Mouse (Mus musculus): ENCODE data around the gene Tubgcp4.
"Not testable (repeated sequence)": the region's sequence is repeated elsewhere in the genome, so short reads cannot be mapped to it uniquely, and the experiment has no call there.

The Tubgcp4 gene

DNA sequence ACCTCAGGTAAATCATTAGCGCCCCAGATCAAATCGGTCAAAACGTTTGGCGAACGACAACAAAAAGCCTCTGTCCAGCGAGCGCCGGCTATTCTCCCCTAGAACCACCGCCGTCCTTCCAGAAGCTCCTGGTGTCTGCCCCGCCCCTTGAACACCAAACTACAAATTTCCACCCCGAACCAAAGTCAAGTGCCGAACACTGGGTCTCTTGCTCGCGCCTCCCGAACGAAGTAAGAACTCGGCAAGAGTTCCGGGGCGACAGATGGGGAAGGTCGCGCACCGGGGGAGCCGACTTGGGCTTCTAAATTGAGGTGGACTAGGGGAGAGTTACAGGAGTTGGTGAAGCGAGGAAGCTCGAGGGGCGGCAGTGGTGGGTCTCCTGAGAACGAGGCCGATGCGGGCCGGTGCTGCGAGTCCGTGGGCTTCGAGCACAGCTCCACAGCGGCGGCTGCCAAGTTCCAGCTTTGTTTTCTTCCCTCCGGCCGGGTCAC, at the start of gene Tubgcp4:
TSS of gene Tubgcp4 (plus strand) at position 174 of the 491 bp plus-strand sequence.
- DNase-seq (ENCODE audit: extremely low read depth, insufficient read length, low spot score): no peak

DNA sequence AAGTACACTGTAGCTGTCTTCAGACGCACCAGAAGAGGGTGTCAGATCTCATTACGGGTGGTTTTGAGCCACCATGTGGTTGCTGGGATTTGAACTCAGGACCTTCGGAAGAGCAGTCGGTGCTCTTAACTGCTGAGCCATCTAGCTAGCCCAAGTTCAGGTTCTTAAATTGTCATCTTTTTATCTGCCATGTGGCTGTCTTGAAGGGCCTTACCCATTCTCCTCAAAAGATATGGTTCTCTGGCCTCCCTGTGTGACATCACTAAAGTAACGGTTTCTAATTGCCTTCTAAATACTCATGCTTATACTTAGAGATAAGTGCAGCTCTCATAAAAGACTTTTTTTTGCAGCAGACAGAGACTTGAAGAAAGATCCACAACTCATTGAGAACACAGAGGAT, 44.2 kb upstream of the Tubgcp4 start:
- DNase-seq (ENCODE audit: extremely low read depth, insufficient read length, low spot score): not testable (repeated sequence)

DNA sequence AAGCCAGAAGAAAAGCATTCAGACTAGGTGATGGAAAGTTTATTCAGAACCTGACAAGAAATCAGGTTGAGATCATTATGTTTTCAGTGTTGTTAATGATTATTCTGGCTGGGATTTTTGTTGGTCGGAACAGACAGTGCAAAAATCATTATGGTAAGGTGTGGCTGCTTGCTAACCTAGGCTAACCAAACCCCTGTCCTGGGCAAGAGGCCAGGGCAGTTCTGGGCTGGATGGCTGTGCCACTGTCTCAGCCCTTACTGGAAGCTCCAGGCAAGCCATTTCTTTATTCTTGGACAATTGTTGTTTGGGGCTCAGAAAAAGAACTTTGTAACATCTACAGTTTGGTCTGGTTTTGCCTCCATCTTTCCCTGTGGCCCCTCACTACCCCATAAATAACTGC, 42.9 kb upstream of the Tubgcp4 start:
- DNase-seq (ENCODE audit: extremely low read depth, insufficient read length, low spot score): no peak

DNA sequence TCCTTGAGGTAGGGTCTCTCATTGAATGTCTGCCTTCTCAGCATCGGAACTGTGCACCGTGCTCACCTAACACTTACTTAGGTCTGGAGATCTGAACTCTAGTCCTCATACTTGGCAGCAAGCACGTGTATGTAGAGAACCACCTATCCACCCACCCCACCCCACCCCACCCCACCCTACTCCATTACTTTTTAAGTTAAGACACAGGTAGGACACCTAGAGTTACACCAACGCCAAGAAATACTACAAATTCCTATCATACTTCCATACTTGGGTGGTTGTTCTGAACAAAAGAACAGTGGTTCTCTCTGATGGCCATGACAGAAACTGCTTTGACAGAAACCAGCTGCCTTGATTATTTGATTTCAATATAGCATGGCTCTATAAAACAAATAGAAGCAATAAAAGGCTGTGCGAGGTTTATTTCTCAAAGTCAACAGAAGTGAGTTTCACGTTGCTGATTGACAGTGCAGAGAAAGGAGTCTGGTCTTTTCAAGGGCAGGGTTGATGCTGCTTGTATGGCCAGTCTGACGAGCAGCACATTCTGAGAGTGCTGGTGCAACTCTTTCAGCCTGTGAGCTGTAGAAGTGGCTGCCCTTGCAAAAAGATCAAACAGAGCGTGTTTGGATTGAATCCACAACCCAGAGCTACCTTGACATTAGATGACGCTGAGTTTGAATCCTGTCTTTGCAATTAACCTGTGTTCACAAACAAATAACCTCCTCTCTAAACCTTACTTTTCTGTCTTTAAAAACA, 41.4 kb upstream of the Tubgcp4 start:
- no peak for DNase-seq (ENCODE audit: extremely low read depth, insufficient read length, low spot score)

- DNase-seq (ENCODE audit: extremely low read depth, insufficient read length, low spot score): no peak
Observed at GRCm38 (mm10) chr2:121132822-121133221, 37.6 kb upstream of the Tubgcp4 start.

- no peak for DNase-seq (ENCODE audit: extremely low read depth, insufficient read length, low spot score)
Observed at GRCm38 (mm10) chr2:121137371-121137770, 33.1 kb upstream of the Tubgcp4 start.

- peak; percentile 7 for DNase-seq (ENCODE audit: extremely low read depth, insufficient read length, low spot score)
Observed at GRCm38 (mm10) chr2:121139266-121140017, 31.0 kb upstream of the Tubgcp4 start.

GRCm38 (mm10) chr2:121140018-121140882, 30.2 kb upstream of the Tubgcp4 start, which contains the start of the genes Adal and Lcmt2:
Gene Adal, plus strand, starts transcription at chr2:121140428.
Gene Lcmt2, minus strand, starts transcription at chr2:121140653.
- DNase-seq (ENCODE audit: extremely low read depth, insufficient read length, low spot score): peak; percentile 72

DNA sequence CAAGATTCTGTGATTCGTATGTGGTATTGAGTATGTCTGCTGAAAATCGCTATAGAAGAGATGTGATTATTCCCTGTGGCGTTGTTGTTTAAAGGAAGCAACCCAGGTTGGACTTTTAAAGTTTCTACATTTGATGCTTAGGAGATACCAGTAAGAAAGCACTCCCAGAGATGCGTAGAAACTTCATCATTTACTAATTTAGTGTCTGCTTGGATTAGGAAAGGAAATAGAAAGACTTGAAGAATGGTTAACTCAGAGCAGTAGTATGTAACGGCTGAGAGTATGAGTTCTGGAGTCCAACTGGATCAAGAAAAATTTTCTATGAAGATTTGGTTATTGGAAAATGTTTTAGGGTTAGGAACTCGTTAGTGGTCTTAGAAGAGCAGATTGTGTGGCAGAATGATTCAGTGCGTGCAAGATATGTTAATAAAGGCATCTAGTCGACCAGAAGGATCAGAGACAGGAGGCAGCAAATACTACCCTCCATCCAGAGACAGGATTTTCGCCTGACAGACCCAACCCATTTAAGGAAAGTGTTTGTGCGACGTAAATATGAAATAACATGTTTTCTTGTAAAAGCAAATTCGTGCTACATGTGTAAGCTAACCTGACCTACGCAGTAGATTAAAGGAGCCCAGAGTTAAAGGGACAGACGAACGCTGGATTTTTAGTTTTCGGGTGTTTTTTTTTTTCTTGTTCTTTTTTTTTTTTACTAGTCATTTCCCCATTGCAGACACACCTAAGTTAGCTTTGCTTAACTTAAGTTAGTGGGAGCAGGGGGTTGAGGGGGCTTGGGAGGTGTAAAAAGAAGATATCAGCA, 29.0 kb upstream of the Tubgcp4 start:
- DNase-seq (ENCODE audit: extremely low read depth, insufficient read length, low spot score): no peak

DNA sequence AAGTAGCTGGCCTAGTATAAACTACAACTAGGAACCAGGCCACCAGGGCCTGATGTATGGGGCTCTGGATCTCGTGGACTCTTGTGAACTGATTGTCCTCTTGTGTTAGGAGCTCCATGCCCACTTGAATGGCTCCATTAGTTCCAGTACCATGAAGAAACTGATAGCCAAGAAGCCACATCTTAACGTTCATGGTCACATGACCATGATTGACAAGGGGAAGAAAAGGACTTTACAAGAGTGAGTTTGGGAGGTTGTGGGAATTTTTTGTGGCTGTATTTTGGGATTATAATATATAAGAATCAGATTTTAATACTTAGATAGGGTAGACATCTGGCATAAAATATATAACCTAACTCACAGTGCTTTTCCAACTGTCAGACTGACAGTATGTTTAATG, 28.0 kb upstream of the Tubgcp4 start:
- DNase-seq (ENCODE audit: extremely low read depth, insufficient read length, low spot score): no peak

DNA sequence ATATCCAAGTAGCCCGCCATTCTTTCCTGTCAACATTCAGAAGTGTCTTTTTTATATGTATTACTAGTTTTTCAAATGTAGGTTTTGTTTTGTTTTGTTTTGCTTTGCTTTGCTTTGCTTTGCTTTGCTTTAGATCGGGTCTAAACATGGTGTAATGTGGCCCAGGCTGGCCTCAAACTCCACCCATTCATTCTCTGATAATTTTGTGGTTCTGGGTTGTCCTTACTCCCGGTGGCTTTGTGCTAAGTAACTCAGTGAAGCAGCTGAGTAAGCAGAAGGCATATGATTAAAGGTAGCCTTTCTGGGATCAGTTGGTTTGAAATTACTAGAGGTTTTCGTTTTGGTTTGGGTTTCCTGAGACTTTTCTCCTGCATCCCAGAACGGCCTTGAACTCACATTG, 20.8 kb upstream of the Tubgcp4 start:
- no peak for DNase-seq (ENCODE audit: extremely low read depth, insufficient read length, low spot score)

- DNase-seq (ENCODE audit: extremely low read depth, insufficient read length, low spot score): no peak
Observed at GRCm38 (mm10) chr2:121153100-121153499, 17.4 kb upstream of the Tubgcp4 start.

GRCm38 (mm10) chr2:121169173-121169572, 1.3 kb upstream of the Tubgcp4 start:
- DNase-seq (ENCODE audit: extremely low read depth, insufficient read length, low spot score): no peak

GRCm38 (mm10) chr2:121169902-121170301, 552 bp upstream of the Tubgcp4 start:
- DNase-seq (ENCODE audit: extremely low read depth, insufficient read length, low spot score): peak; percentile 37

GRCm38 (mm10) chr2:121170980-121171742, 707 bp downstream of the Tubgcp4 start, which contains the start of gene Zscan29:
Gene Zscan29, minus strand, starts transcription at chr2:121171125.
- DNase-seq (ENCODE audit: extremely low read depth, insufficient read length, low spot score): peak; percentile 93

DNA sequence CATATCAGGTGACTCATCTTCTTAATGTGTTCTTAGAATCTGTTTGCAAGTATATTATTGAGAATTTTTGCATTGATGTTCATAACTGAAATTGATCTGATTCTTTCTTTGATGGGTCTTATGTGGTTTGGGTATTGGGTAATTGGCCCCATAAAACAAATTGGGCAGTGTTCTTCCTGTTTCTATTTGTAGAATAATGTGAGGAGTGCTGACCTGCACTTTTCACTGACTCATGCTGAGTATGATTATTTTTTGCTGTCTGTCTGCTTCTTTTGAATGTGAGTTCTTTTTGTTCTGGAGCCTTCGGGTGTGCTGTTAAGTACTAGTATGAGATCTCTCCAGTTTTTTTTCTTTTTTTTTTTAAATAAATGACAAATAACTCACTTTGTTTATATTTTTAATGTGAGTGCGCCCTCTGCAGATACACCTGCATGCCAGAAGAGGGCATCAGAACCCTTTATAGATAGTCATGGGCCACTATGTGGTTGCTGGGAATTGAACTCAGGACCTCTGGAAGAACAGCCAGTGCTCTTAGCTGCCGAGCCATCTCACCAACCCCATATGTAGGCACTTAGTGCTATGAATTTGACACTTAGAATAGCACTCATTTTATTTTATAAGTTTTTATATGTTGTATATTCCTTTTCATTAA, 8.5 kb downstream of the Tubgcp4 start:
- DNase-seq (ENCODE audit: extremely low read depth, insufficient read length, low spot score): no peak

- no peak for DNase-seq (ENCODE audit: extremely low read depth, insufficient read length, low spot score)
Observed at GRCm38 (mm10) chr2:121183431-121183830, 13.0 kb downstream of the Tubgcp4 start.

DNA sequence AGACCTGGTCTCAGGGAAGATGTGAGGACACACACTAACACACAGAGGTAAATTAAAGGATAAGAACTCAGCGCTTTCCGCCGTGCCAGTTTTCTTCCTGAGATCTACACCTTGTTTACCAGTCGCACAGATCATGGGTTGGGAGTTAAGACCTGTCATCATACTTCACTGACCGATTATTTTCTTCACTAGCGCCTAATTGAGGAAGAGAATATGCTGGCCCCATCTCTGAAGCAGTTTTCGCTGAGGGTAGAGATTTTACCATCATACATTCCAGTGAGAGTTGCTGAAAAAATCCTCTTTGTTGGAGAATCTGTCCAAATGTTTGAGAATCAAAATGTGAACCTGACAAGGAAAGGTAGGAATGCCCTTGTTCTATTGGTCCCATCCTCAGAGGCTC, 13.7 kb downstream of the Tubgcp4 start:
- DNase-seq (ENCODE audit: extremely low read depth, insufficient read length, low spot score): no peak

- DNase-seq (ENCODE audit: extremely low read depth, insufficient read length, low spot score): no peak
Observed at GRCm38 (mm10) chr2:121188530-121188929, 18.1 kb downstream of the Tubgcp4 start.
